Mouse (Mus musculus) liver, embryonic 15.5 days (tissue): ENCODE data around the gene Ctcf. TPM values are rescaled to one million over a fixed set of nuclear protein-coding genes. Genes with fewer than 3 reads are reported as not detected.
A peak's percentile ranks its signal among the peaks of the same experiment; 100 is the strongest.

Experiments used
- ATAC-seq: fragments of 200-750 bp; cut with Nextera tagmentation; 2 replicates; pipeline ENCODE4 v1.8.0; 2017; ENCODE audit warnings: moderate number of reproducible peaks, mild to moderate bottlenecking, moderate library complexity; ENCODE audit not compliant: insufficient read depth
- H3K27ac ChIP-seq: fragments of 300-500 bp; sonication (generic); replicated peaks from 2 replicates; pipeline ENCODE4 v1.5.1; 2015; ENCODE audit warnings: mild to moderate bottlenecking, inconsistent platforms
- H3K27me3 ChIP-seq: fragments of 300-500 bp; sonication (generic); 2 replicates; pipeline ENCODE4 v1.6.1; 2015; ENCODE audit warnings: mild to moderate bottlenecking, inconsistent platforms
- H3K36me3 ChIP-seq: fragments of 300-500 bp; sonication (generic); replicated peaks from 2 replicates; pipeline ENCODE4 v1.6.1; 2015; ENCODE audit warnings: moderate library complexity, mild to moderate bottlenecking, inconsistent platforms
- H3K4me1 ChIP-seq: fragments of 300-500 bp; sonication (generic); replicated peaks from 2 replicates; pipeline ENCODE4 v1.6.1; 2015; ENCODE audit warnings: inconsistent platforms
- H3K4me2 ChIP-seq: fragments of 300-500 bp; sonication (generic); 2 replicates; pipeline ENCODE4 v1.6.1; 2015; ENCODE audit warnings: moderate library complexity, mild to moderate bottlenecking, inconsistent platforms
- H3K4me3 ChIP-seq: fragments of 300-500 bp; sonication (generic); replicated peaks from 2 replicates; pipeline ENCODE4 v1.5.1; 2015; ENCODE audit warnings: mild to moderate bottlenecking, inconsistent platforms
- H3K9ac ChIP-seq: fragments of 300-500 bp; sonication (generic); 2 replicates; pipeline ENCODE4 v1.6.1; 2015; ENCODE audit warnings: moderate library complexity, mild to moderate bottlenecking, inconsistent platforms
- H3K9me3 ChIP-seq: fragments of 300-500 bp; sonication (generic); replicated peaks from 2 replicates; pipeline ENCODE4 v1.6.1; 2016; ENCODE audit warnings: inconsistent platforms
- WGBS: fragments of 180-500 bp; shearing (Covaris S2); methylation state at CpG from one replicate; pipeline ENCODE4 v1.1.7; 2015; ENCODE audit warnings: mixed read lengths; ENCODE audit not compliant: insufficient replicate concordance; 5-methylcytosine and 5-hydroxymethylcytosine counted together
- polyA plus RNA-seq: library from polyadenylated mRNA; unstranded; fragments of >200 nt; fragmentation: Nextera tagmentation; extraction: Ambion mirVana; gene quantifications from 2 replicates; pipeline ENCODE4 v1.2.1, GENCODE M21; 2015

Gene Ctcf
- polyA plus RNA-seq, 1 experiment from 2014 or later: 62.0 TPM

GRCm38 (mm10) chr8:105606189-105607023 is 30.0 kb upstream of the Ctcf start:
- H3K36me3 ChIP-seq: no peaks in the 10 kb centered on the region
- WGBS: under 1% methylated on average over 30 of the region's 30 CpGs
- peaks cover 11% of the 10 kb centered on the region; the same call in 1 of the 2 replicates for H3K27me3 ChIP-seq
- peak overlapping the region; percentile 81 for H3K9ac ChIP-seq
- H3K4me1 ChIP-seq: peaks cover 74% of the 10 kb centered on the region
- peak overlapping the region; percentile 73 for H3K4me3 ChIP-seq
- peak overlapping the region; percentile 99 for H3K4me2 ChIP-seq
- H3K27ac ChIP-seq: peak overlapping the region; percentile 81
- no peaks in the 10 kb centered on the region for H3K9me3 ChIP-seq
- ATAC-seq: peak; percentile 43

- H3K9me3 ChIP-seq: no peaks in the 10 kb centered on the region
- peak overlapping the region; percentile 73 for H3K4me3 ChIP-seq
- peaks cover 81% of the 10 kb centered on the region for H3K4me1 ChIP-seq
- H3K27ac ChIP-seq: peak overlapping the region; percentile 81
- H3K27me3 ChIP-seq: peaks cover 15% of the 10 kb centered on the region
- no peaks in the 10 kb centered on the region for H3K36me3 ChIP-seq
- H3K9ac ChIP-seq: peak overlapping the region; percentile 81; the same call in 1 of the 2 replicates
- ATAC-seq: no peak
- peak overlapping the region; percentile 99 for H3K4me2 ChIP-seq
- 4% methylated on average over 10 of the region's 10 CpGs for WGBS
Observed at GRCm38 (mm10) chr8:105607062-105607461, 29.3 kb upstream of the Ctcf start.

DNA sequence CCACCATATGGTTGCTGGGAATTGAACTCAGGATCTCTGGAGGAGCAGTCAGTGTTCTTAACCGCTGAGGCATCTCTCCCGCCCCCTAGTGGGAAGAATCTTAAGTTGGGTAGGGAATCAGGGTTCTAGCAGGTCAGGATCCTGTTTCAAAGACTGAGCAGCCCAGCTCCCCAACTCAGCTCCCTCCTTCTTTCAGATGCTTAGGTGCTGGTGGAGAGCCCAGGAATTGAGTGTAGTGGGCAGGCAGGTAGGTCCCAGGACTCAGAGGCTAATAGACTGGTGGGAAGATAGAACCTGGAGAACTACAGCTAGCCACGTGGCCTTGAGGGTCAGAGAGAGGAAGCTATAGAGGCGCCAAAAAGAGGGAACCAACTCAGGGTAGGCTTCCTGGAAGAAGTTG is 28.7 kb upstream of the Ctcf start:
- Histone ChIP-seq H3K4me3 (0 out of 2 replicates have a peak overlapping the region, but pooled peaks have one; percentile 73), H3K9me3 (no peaks in the 10 kb centered on the region), H3K4me1 (peaks cover 86% of the 10 kb centered on the region), H3K36me3 (no peaks in the 10 kb centered on the region), H3K27ac (0 out of 2 replicates have a peak overlapping the region, but pooled peaks have one; percentile 81), H3K27me3 (peaks cover 21% of the 10 kb centered on the region), H3K9ac (no peak overlapping the region), H3K4me2 (peak overlapping the region; percentile 99)
- no peak for ATAC-seq
- 10% methylated on average over 4 of the region's 4 CpGs for WGBS

DNA sequence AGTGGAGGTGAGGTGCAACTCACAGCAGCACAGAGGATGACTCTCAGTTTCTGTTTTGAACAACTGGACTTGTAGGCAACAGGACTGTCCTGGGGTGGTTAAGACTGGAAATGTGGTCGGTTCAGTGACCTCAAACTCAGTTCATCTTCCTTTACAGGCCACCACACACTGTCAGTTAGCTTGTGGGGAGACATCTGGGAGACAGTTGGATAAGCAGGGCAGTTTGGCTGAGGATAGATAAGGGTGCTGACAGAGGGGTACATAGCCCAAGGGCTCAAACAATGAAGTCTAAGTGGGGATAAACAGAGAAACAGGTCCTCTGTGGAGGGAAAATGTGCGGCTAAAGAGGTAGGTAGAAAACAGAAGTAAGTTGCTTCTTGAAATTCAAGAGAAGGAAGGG is 27.0 kb upstream of the Ctcf start:
- peak overlapping the region; percentile 47 for H3K4me2 ChIP-seq
- peak overlapping the region; percentile 72 for H3K27ac ChIP-seq
- peaks cover 96% of the 10 kb centered on the region for H3K4me1 ChIP-seq
- peak; percentile 44; the same call in 1 of the 2 replicates for ATAC-seq
- H3K27me3 ChIP-seq: peaks cover 30% of the 10 kb centered on the region
- no peaks in the 10 kb centered on the region for H3K9me3 ChIP-seq
- WGBS: 9% methylated on average over 2 of the region's 2 CpGs
- H3K36me3 ChIP-seq: no peaks in the 10 kb centered on the region
- H3K4me3 ChIP-seq: no peak overlapping the region
- H3K9ac ChIP-seq: no peak overlapping the region

GRCm38 (mm10) chr8:105609771-105610170 is 26.6 kb upstream of the Ctcf start:
- Histone ChIP-seq H3K4me3 (no peak overlapping the region), H3K27me3 (peaks cover 28% of the 10 kb centered on the region), H3K9ac (no peak overlapping the region), H3K4me2 (peak overlapping the region; percentile 47; the same call in 1 of the 2 replicates), H3K36me3 (no peaks in the 10 kb centered on the region), H3K27ac (peak overlapping the region; percentile 72), H3K9me3 (no peaks in the 10 kb centered on the region), H3K4me1 (peaks cover 91% of the 10 kb centered on the region)
- 13% methylated on average over 4 of the region's 4 CpGs for WGBS
- no peak for ATAC-seq

DNA sequence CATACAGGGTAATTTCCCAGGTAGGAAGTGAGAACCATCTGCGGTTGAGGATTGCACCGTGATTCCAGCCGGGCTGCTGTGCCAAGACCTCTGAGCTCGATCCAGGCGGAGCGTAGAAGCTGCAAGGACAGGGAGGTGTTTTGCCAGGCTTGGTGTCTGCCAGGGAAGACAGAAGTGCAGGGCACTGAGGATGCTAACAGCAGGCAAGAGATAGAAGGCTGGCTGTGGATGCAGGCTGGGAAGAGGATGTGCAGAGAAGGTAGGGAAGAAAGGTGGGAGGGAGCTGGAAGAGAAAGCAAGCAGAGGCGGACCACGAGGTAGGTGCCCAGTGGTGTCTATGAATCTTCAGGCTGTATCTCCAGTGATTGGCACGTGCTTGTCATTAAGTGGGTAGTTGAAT is 24.5 kb upstream of the Ctcf start:
- 80% methylated on average over 9 of the region's 9 CpGs for whole genome bisulfite sequencing
- peaks cover 71% of the 10 kb centered on the region for H3K4me1 ChIP-seq

GRCm38 (mm10) chr8:105613037-105613436 is 23.3 kb upstream of the Ctcf start:
- Histone ChIP-seq H3K9me3 (no peaks in the 10 kb centered on the region), H3K9ac (no peak overlapping the region), H3K27me3 (peaks cover 26% of the 10 kb centered on the region), H3K4me1 (peaks cover 59% of the 10 kb centered on the region), H3K27ac (no peak overlapping the region), H3K4me2 (peak overlapping the region; percentile 72), H3K36me3 (peaks cover 29% of the 10 kb centered on the region), H3K4me3 (peak overlapping the region; percentile 48)
- 7% methylated on average over 20 of the region's 20 CpGs for WGBS
- ATAC-seq: no peak

More for the DNA sequence above, 24.5 kb upstream of the Ctcf start:
- no peak for ATAC-seq
- H3K4me3 ChIP-seq: no peak overlapping the region
- H3K27me3 ChIP-seq: peaks cover 26% of the 10 kb centered on the region
- no peak overlapping the region for H3K9ac ChIP-seq
- H3K4me2 ChIP-seq: no peak overlapping the region
- peaks cover 17% of the 10 kb centered on the region for H3K36me3 ChIP-seq
- H3K27ac ChIP-seq: no peak overlapping the region
- H3K9me3 ChIP-seq: no peaks in the 10 kb centered on the region

- no peak overlapping the region for H3K27ac ChIP-seq
- H3K9ac ChIP-seq: peak overlapping the region; percentile 30; the same call in 1 of the 2 replicates
- H3K9me3 ChIP-seq: no peaks in the 10 kb centered on the region
- H3K27me3 ChIP-seq: peaks cover 26% of the 10 kb centered on the region
- H3K36me3 ChIP-seq: peaks cover 39% of the 10 kb centered on the region
- 18% methylated on average over 50 of the region's 50 CpGs for WGBS
- H3K4me1 ChIP-seq: peaks cover 49% of the 10 kb centered on the region
- peak overlapping the region; percentile 48 for H3K4me3 ChIP-seq
- ATAC-seq: no peak
- peak overlapping the region; percentile 72 for H3K4me2 ChIP-seq
Observed at GRCm38 (mm10) chr8:105613830-105614511, 22.4 kb upstream of the Ctcf start.

DNA sequence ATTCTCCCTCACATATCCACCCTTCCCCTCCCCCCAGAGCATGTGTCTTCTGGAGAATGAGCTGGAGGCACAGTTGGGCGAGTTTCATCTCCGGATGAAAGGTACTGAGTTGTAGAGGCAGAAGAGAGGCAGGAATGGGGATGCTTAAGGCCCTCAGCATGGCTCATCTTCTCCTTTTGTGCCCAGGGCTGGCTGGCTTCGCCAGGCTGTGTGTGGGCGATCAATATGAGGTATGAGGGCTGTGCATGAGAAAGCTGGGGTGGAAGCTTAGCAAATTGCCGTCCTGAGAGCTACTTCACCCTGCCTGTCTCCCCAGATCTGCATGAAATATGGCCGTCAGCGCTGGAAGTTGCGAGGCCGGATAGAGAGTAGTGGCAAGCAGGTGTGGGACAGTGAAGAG is 20.4 kb upstream of the Ctcf start:
- Histone ChIP-seq H3K27ac (no peak overlapping the region), H3K9me3 (no peaks in the 10 kb centered on the region), H3K27me3 (peaks cover 26% of the 10 kb centered on the region), H3K4me1 (peaks cover 30% of the 10 kb centered on the region), H3K4me3 (no peak overlapping the region), H3K36me3 (peaks cover 58% of the 10 kb centered on the region), H3K4me2 (no peak overlapping the region), H3K9ac (no peak overlapping the region)
- ATAC-seq: no peak
- 84% methylated on average over 9 of the region's 9 CpGs for WGBS

DNA sequence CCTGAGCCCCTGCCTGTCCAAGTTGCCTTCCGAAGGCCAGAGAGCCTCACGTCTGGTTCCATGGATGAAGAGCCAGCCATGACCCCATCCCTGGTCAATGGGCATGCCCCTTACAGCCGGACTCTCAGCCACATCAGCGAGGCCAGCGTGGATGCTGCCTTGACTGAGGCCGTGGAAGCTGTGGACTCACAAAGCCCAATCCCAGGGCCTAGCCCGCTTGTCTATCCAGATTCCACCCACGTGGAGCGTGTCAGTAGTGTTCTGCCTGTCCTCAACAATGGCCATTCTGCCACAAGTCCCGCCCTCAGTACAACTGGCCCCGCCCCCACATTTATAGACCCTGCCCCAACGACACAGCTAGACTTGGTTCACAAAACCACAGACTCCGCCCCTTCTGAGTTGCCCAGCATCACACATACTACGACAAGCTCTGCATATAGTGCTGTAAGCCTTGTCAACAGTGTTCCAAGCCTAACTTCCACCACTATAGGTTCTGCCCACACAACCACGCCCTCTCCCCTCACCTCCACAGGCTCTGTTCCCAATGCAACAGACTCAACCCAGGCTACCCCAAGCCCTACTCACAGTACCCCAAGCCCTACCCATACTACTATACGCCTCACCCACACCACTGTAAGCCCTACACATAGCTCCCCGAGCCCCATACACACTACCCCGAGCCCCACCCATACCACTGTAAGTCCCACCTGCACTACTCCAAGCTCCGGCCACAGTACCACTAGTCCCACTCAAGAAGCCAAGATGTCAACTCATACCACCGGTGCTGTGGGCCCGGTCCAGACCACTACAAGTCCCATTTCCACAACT is 18.7 kb upstream of the Ctcf start:
- peaks cover 67% of the 10 kb centered on the region for H3K36me3 ChIP-seq
- 71% methylated on average over 21 of the region's 21 CpGs for whole genome bisulfite sequencing
- no peaks in the 10 kb centered on the region for H3K9me3 ChIP-seq
- H3K4me2 ChIP-seq: no peak overlapping the region
- ATAC-seq: no peak
- peaks cover 16% of the 10 kb centered on the region for H3K27me3 ChIP-seq
- H3K4me3 ChIP-seq: no peak overlapping the region
- H3K9ac ChIP-seq: no peak overlapping the region
- peaks cover 22% of the 10 kb centered on the region for H3K4me1 ChIP-seq
- H3K27ac ChIP-seq: no peak overlapping the region
